Mouse (Mus musculus) stomach, postnatal 0 days (tissue): ENCODE measurements around the gene Pcsk2.

Experiments
- CTCF ChIP-seq: IDR thresholded peaks from 2 replicates; pipeline ENCODE4 v1.5.1; 2016; ENCODE audit warnings: antibody characterized with exemption, low read depth, mild to moderate bottlenecking, moderate library complexity
- EP300 ChIP-seq: optimal IDR thresholded peaks from 2 replicates; pipeline ENCODE3; 2016; ENCODE audit warnings: antibody characterized with exemption

- no peak for TF ChIP-seq CTCF
- TF ChIP-seq EP300, result no peak
Observed at GRCm38 (mm10) chr2:143732501-143732900, 186.5 kb downstream of the Pcsk2 start.
